Mouse (Mus musculus) CD4-positive, CD25-positive, alpha-beta regulatory T cell (primary cell): ENCODE data around the gene Spaar. TPM values are rescaled to one million over a fixed set of nuclear protein-coding genes. Genes with fewer than 3 reads are reported as not detected.

Source experiments
- polyA plus RNA-seq: library from polyadenylated mRNA; unstranded; fragments of 100-300 nt; shearing (Covaris generic); gene quantifications from one replicate; pipeline ENCODE4 v1.2.1, GENCODE M21; 2017

Spaar gene
- polyA plus RNA-seq = 0.11 TPM

DNA sequence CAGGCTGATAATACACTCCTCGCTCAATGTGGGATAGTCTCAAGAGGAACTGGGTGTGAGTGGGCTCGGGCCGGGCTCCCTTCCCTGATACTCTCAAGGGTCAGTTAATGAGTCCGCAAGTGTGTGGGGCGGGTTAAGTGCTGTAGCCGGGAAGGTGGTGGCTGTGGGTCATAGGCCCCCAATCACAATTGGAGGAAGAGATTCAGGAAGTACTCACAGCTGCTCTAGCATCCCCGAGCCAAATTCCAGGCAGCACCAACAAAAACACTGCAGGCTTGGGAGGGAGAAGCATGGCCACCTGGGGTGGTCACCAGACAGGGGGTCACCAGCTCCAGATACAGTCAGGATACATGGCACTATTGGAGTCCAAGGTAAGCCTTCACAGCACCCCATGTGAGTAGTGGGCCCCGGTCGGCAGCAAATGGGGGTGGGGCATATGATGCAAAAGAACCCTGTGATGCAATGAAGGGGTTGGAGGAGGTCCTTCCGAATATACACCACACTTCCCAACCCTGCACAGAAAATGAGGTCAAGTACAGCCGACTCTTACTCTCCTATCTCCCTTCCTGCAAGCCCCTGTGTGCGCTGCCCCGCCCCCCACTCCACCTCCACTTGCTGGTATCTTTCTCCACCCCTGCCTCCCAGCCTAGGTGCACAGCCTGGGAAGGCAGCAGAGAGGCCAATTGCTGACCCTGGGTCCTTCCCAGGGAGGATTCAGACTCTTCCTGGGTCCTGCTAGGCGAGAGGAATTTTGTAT, at the start of gene Spaar:
TSS of gene Spaar (plus strand) at position 241 of the 757 bp plus-strand sequence.

DNA sequence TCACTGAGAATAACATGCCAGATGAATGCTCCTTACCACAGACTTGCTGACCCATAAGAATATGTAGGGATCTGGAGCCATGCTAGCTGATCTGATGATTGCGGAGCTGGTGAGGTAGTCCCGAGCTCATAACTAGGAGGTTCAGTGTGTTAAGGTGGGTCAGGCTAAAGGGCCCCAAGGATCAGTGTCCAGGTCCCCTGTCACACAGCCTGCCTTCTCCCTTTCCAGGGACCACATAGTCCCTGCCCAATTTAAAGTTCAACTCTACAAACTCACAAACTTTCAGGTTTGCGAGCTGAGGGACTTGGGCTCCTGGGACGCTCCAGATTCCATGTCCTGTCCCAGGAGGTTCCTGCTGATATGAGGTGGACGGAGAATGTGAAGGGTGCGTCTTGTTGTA, 29.1 kb upstream of the Spaar start, which contains the start of gene Olfr70:
TSS of gene Olfr70 (minus strand) at position 101 of the 400 bp plus-strand sequence.

DNA sequence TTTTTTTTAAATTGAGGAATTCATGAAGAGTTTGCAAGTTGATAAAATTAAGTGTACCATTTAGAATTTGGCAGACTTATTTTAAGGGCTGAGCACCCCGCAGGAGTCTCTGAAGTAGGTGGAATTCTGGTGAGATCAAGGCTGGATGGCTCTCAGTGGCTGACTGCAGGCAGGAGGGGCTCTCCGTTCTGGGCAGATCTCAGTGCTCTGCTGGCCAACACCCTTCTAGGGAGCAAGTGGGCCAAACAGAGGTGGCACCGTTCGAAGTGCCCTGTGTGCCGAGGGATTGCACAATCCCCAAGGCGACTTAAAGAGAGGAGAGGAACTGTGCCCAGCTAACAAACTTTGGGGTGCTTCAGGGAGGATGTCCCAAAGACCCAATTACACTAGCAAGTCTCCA, 20.0 kb upstream of the Spaar start, which contains the start of gene Olfr71:
TSS of gene Olfr71 (minus strand) at position 387 of the 400 bp plus-strand sequence.

DNA sequence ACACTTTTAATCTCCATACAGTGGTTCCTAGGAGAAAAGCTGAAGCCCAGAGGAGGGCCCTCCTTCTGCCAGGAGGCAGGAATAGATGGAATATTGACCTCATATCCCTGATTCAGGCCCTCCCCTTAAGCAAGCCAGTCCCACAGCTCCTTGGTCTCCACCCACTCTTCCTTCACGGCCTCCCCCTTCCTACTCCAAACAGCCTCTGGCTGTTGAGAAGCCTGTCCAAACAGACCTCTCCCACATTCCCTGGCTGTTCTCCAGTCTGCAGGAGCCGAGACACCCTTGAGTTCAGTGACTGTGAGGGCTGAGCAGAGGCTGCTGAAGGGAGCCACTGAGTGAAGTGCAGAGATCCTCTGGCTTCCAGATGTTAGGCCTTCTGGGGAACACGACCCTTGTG, 2.8 kb upstream of the Spaar start, which contains the start of gene Hrct1:
TSS of gene Hrct1 (plus strand) at position 194 of the 400 bp plus-strand sequence.

DNA sequence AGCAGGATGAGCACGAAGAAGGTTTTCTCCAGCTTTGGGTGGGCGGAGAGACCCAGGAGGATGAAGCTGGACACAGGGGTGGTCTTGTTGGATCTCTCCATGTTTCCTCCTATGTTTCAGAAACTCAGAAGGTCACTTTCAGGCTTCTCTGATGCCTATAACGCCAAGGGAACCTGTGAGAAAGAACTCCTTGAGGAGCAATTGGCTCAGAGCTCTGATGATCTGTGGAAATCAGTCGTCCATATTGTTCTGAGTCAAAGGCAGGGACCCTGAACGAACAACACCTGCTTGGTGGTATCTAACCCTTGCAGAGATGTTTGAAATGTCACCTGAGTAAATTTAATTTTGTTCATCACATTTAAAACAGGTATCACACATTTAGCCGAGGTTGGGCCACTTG, 41.1 kb downstream of the Spaar start, which contains the start of gene Olfr159:
TSS of gene Olfr159 (minus strand) at position 101 of the 400 bp plus-strand sequence.

Other genes with a start within 250 kb of the Spaar start
- 155 TPM for gene Sit1, start 246.3 kb upstream of the Spaar start, polyA plus RNA-seq
- gene Ccdc107, start 237.1 kb upstream of the Spaar start, polyA plus RNA-seq = 90.4 TPM
- 5.7 TPM for gene Arhgef39, start 230.3 kb upstream of the Spaar start, polyA plus RNA-seq
- gene Car9, start 223.1 kb upstream of the Spaar start, polyA plus RNA-seq = 1.1 TPM
- not detected for gene Tpm2, start 206.3 kb upstream of the Spaar start, polyA plus RNA-seq
- 82.0 TPM for gene Creb3, start 167.7 kb upstream of the Spaar start, polyA plus RNA-seq
- 266 TPM for gene Tln1, start 167.3 kb upstream of the Spaar start, polyA plus RNA-seq
- 18.0 TPM for gene Rgp1, start 151.3 kb upstream of the Spaar start, polyA plus RNA-seq
- 51.7 TPM for gene Gba2, start 151.2 kb upstream of the Spaar start, polyA plus RNA-seq
- gene Msmp, start 145.5 kb upstream of the Spaar start, polyA plus RNA-seq = 4.2 TPM
- gene Npr2, start 98.1 kb upstream of the Spaar start, polyA plus RNA-seq = not detected
- 0.39 TPM for gene Spag8, start 76.4 kb upstream of the Spaar start, polyA plus RNA-seq
- gene Hint2, start 73.6 kb upstream of the Spaar start, polyA plus RNA-seq = 73.0 TPM
- gene Tmem8b, start 61.1 kb upstream of the Spaar start, polyA plus RNA-seq = 2.1 TPM
- gene Fam221b, start 60.9 kb upstream of the Spaar start, polyA plus RNA-seq = 1.2 TPM
- not detected for gene Olfr70, start 29.2 kb upstream of the Spaar start, polyA plus RNA-seq
- gene Olfr71, start 19.8 kb upstream of the Spaar start, polyA plus RNA-seq = not detected
- not detected for gene Hrct1, start 2.8 kb upstream of the Spaar start, polyA plus RNA-seq
- gene Olfr159, start 41.0 kb downstream of the Spaar start, polyA plus RNA-seq = not detected
- gene Olfr156, start 93.9 kb downstream of the Spaar start, polyA plus RNA-seq = not detected
- gene Olfr157, start 110.2 kb downstream of the Spaar start, polyA plus RNA-seq = 0.10 TPM
- not detected for gene Olfr155, start 121.5 kb downstream of the Spaar start, polyA plus RNA-seq
- 6.3 TPM for gene Reck, start 145.5 kb downstream of the Spaar start, polyA plus RNA-seq
- 219 TPM for gene Glipr2, start 227.4 kb downstream of the Spaar start, polyA plus RNA-seq